Mouse (Mus musculus): Measurements from ENCODE around the gene Sema6c. TPM values are rescaled to one million over a fixed set of nuclear protein-coding genes. Genes with fewer than 3 reads are reported as not detected.

Gene Sema6c
- polyA plus RNA-seq, 1 experiment = 8.5 TPM

- TF ChIP-seq POLR2A (IDR thresholded peaks at IDR 0.05; ENCODE audit: low read depth, low read length) = no peak
- TF ChIP-seq CTCF (conservative IDR thresholded peaks at IDR 0.05; ENCODE audit: insufficient read depth, insufficient read length, low read depth, low read length) = no peak
- Histone ChIP-seq H3K27me3 (replicated peaks; ENCODE audit: control insufficient read depth, insufficient read depth, low read length) (no peaks in the 10 kb centered on the region), H3K27ac (ENCODE audit: insufficient read depth, low read depth, low read length) (no peak overlapping the region), H3K36me3 (ENCODE audit: control insufficient read depth, insufficient read depth, low read length) (no peaks in the 10 kb centered on the region; the same call in 1 of the 2 replicates), H3K4me3 (ENCODE audit: insufficient read depth, low read depth, low read length) (0 out of 2 replicates have a peak overlapping the region, but pooled peaks have one; percentile 44), H3K4me1 (ENCODE audit: control insufficient read depth, insufficient read depth, low read length) (peaks cover 8% of the 10 kb centered on the region)
- peak; percentile 17 for DNase-seq
- 70% methylated on average over 7 of the region's 7 CpGs for WGBS
Observed at GRCm38 (mm10) chr3:95135433-95136052, 24.7 kb upstream of the Sema6c start.

- Histone ChIP-seq H3K36me3 (ENCODE audit: control insufficient read depth, insufficient read depth, low read length) (no peaks in the 10 kb centered on the region; the same call in 1 of the 2 replicates), H3K27ac (ENCODE audit: insufficient read depth, low read depth, low read length) (no peak overlapping the region), H3K27me3 (replicated peaks; ENCODE audit: control insufficient read depth, insufficient read depth, low read length) (no peaks in the 10 kb centered on the region), H3K4me3 (ENCODE audit: insufficient read depth, low read depth, low read length) (no peak overlapping the region), H3K4me1 (ENCODE audit: control insufficient read depth, insufficient read depth, low read length) (peaks cover 8% of the 10 kb centered on the region)
- DNase-seq = no peak
- no peak for TF ChIP-seq CTCF (conservative IDR thresholded peaks at IDR 0.05; ENCODE audit: insufficient read depth, insufficient read length, low read depth, low read length)
- WGBS = 88% methylated on average over 3 of the region's 3 CpGs
Observed at GRCm38 (mm10) chr3:95136336-95136735, 23.9 kb upstream of the Sema6c start.

- Histone ChIP-seq H3K27ac (ENCODE audit: insufficient read depth, low read depth, low read length) (peak overlapping the region; percentile 54), H3K4me1 (ENCODE audit: control insufficient read depth, insufficient read depth, low read length) (peaks cover 4% of the 10 kb centered on the region), H3K36me3 (ENCODE audit: control insufficient read depth, insufficient read depth, low read length) (no peaks in the 10 kb centered on the region; the same call in 1 of the 2 replicates), H3K27me3 (replicated peaks; ENCODE audit: control insufficient read depth, insufficient read depth, low read length) (no peaks in the 10 kb centered on the region), H3K4me3 (ENCODE audit: insufficient read depth, low read depth, low read length) (no peak overlapping the region)
- TF ChIP-seq POLR2A (IDR thresholded peaks at IDR 0.05; ENCODE audit: low read depth, low read length) (no peak), CTCF (conservative IDR thresholded peaks at IDR 0.05; ENCODE audit: insufficient read depth, insufficient read length, low read depth, low read length) (peak; percentile 20; the same call in 1 of the 2 replicates)
- 51% methylated on average over 25 of the region's 25 CpGs for WGBS
- peak; percentile 93 for DNase-seq
Observed at GRCm38 (mm10) chr3:95139586-95140288, 20.5 kb upstream of the Sema6c start.

- no peak for TF ChIP-seq POLR2A (IDR thresholded peaks at IDR 0.05; ENCODE audit: low read depth, low read length)
- no peak for TF ChIP-seq CTCF (conservative IDR thresholded peaks at IDR 0.05; ENCODE audit: insufficient read depth, insufficient read length, low read depth, low read length)
- no peak for DNase-seq
- Histone ChIP-seq H3K36me3 (ENCODE audit: control insufficient read depth, insufficient read depth, low read length) (no peaks in the 10 kb centered on the region; the same call in 1 of the 2 replicates), H3K4me1 (ENCODE audit: control insufficient read depth, insufficient read depth, low read length) (peaks cover 4% of the 10 kb centered on the region), H3K27me3 (replicated peaks; ENCODE audit: control insufficient read depth, insufficient read depth, low read length) (no peaks in the 10 kb centered on the region), H3K4me3 (ENCODE audit: insufficient read depth, low read depth, low read length) (no peak overlapping the region), H3K27ac (ENCODE audit: insufficient read depth, low read depth, low read length) (peak overlapping the region; percentile 50; the same call in 1 of the 2 replicates)
- WGBS = 83% methylated on average over 18 of the region's 18 CpGs
Observed at GRCm38 (mm10) chr3:95140289-95140595, 20.0 kb upstream of the Sema6c start.

GRCm38 (mm10) chr3:95140795-95141194, 19.5 kb upstream of the Sema6c start:
- WGBS = 96% methylated on average over 6 of the region's 6 CpGs
- no peaks in the 10 kb centered on the region; the same call in 1 of the 2 replicates for H3K36me3 ChIP-seq (ENCODE audit: control insufficient read depth, insufficient read depth, low read length)
- H3K4me1 ChIP-seq (ENCODE audit: control insufficient read depth, insufficient read depth, low read length) = peaks cover 4% of the 10 kb centered on the region; the same call in 1 of the 2 replicates
- H3K27me3 ChIP-seq (replicated peaks; ENCODE audit: control insufficient read depth, insufficient read depth, low read length) = no peaks in the 10 kb centered on the region
- DNase-seq = no peak
- no peak overlapping the region for H3K27ac ChIP-seq (ENCODE audit: insufficient read depth, low read depth, low read length)
- no peak overlapping the region for H3K4me3 ChIP-seq (ENCODE audit: insufficient read depth, low read depth, low read length)
- no peak for TF ChIP-seq CTCF (conservative IDR thresholded peaks at IDR 0.05; ENCODE audit: insufficient read depth, insufficient read length, low read depth, low read length)
- no peak for TF ChIP-seq POLR2A (IDR thresholded peaks at IDR 0.05; ENCODE audit: low read depth, low read length)

- Histone ChIP-seq H3K36me3 (ENCODE audit: control insufficient read depth, insufficient read depth, low read length) (no peaks in the 10 kb centered on the region; the same call in 1 of the 2 replicates), H3K27ac (ENCODE audit: insufficient read depth, low read depth, low read length) (no peak overlapping the region), H3K4me1 (ENCODE audit: control insufficient read depth, insufficient read depth, low read length) (peaks cover 4% of the 10 kb centered on the region; the same call in 1 of the 2 replicates), H3K4me3 (ENCODE audit: insufficient read depth, low read depth, low read length) (no peak overlapping the region), H3K27me3 (replicated peaks; ENCODE audit: control insufficient read depth, insufficient read depth, low read length) (no peaks in the 10 kb centered on the region)
- DNase-seq = peak; percentile 23
- TF ChIP-seq POLR2A (IDR thresholded peaks at IDR 0.05; ENCODE audit: low read depth, low read length) (no peak), CTCF (conservative IDR thresholded peaks at IDR 0.05; ENCODE audit: insufficient read depth, insufficient read length, low read depth, low read length) (no peak)
- 85% methylated on average over 9 of the region's 9 CpGs for WGBS
Observed at GRCm38 (mm10) chr3:95141474-95141873, 18.8 kb upstream of the Sema6c start.

- peaks cover 4% of the 10 kb centered on the region; the same call in 1 of the 2 replicates for H3K4me1 ChIP-seq (ENCODE audit: control insufficient read depth, insufficient read depth, low read length)
- no peaks in the 10 kb centered on the region for H3K27me3 ChIP-seq (replicated peaks; ENCODE audit: control insufficient read depth, insufficient read depth, low read length)
- H3K27ac ChIP-seq (ENCODE audit: insufficient read depth, low read depth, low read length) = no peak within 1 kb of the TSS
- H3K36me3 ChIP-seq (ENCODE audit: control insufficient read depth, insufficient read depth, low read length) = no peaks in the 10 kb centered on the region; the same call in 1 of the 2 replicates
- WGBS = 79% methylated on average over 10 of the region's 10 CpGs
- TF ChIP-seq POLR2A (IDR thresholded peaks at IDR 0.05; ENCODE audit: low read depth, low read length) (no peak), CTCF (conservative IDR thresholded peaks at IDR 0.05; ENCODE audit: insufficient read depth, insufficient read length, low read depth, low read length) (no peak)
- peak; percentile 41 for DNase-seq
- no peak within 1 kb of the TSS for H3K4me3 ChIP-seq (ENCODE audit: insufficient read depth, low read depth, low read length)
Observed at GRCm38 (mm10) chr3:95141952-95142616, 18.2 kb upstream of the Sema6c start, which contains the start of gene Tnfaip8l2. Tnfaip8l2 (minus strand) TSS chr3:95142360.
